Mouse (Mus musculus) erythroblast, adult 5-6 weeks (primary cell): ENCODE results near the gene Zfp9. TPM values are rescaled to one million over a fixed set of nuclear protein-coding genes. Genes with fewer than 3 reads are reported as not detected.

Experiments used
- ATAC-seq: replicated peaks from 2 replicates; pipeline ENCODE4 v1.8.0; 2016; ENCODE audit warnings: moderate number of reproducible peaks, mild to moderate bottlenecking, moderate TSS enrichment, inconsistent platforms; ENCODE audit not compliant: poor library complexity, low FRiP score, severe bottlenecking
- total RNA-seq, 2 experiments: library from RNA; stranded (forward) in 1 of 2; stranded (reverse) in 1 of 2; fragments of 150-400 nt in 1 of 2; fragments of 200-764, 138-1000 nt in 1 of 2; gene quantifications; 2 replicates each; pipeline versions ENCODE4 v1.2.3 to v1.2.4; 2015 to 2017; ENCODE audit warnings: low replicate concordance in 2 of 2

The Zfp9 gene
- not detected in 2 replicates for total RNA-seq (2015; ENCODE audit: low replicate concordance)
- not detected in 2 replicates for total RNA-seq (2017; ENCODE audit: low replicate concordance)

GRCm38 (mm10) chr6:118478957-118479708 is at the start of gene Zfp9:
Gene Zfp9 (minus strand): TSS chr6:118479320.
- no peak for ATAC-seq

DNA sequence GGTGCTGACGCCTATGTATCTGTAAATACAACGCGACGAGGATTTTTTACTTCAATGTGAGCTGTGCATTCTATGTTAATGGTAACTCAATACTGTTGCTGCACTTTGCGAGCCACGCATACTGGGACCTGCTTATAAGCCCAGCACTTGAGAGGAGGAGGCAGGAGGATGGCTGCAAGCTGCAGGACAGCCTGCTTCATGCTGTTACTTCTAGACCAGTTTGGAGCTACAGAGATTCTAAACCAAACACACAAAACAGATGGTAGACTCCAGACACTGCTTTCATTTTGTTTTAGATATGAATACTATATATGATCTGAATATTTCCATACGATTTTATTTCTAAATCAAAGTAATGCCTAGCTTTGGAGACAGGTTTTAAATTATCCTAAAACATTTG is 41.5 kb upstream of the Zfp9 start:
- no peak for ATAC-seq

DNA sequence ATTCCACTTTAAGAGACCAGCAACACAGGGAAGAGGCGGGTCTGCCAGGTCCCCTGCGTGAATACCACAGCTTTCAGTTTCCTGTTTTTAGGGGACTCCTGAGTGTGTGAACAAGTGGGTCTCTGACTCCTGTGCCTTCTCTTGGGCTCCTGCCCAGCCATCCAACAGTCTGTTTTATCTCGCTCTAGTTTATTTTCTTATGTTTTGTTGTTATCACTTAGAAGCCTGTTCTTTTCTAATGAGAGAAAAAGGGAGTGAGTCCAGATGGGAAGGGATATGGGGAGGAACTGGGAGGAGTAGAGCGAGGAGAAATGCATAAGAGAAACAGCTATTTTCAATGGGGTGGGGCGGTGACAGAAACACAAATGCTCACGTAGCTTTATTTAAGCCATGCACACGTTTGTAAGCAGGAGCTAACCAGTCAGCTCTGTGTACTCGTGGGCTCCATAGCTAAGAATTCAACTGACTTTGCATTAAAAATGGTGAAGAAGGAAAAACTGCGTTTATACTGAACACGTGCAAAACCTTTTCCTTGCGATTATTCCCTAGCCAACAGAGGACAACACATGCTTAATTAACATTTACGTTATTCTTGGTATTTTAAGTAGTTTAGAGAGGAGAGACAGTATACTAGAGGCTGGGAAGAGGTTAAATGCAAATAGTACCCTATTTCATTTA is 34.4 kb upstream of the Zfp9 start:
- ATAC-seq = no peak

DNA sequence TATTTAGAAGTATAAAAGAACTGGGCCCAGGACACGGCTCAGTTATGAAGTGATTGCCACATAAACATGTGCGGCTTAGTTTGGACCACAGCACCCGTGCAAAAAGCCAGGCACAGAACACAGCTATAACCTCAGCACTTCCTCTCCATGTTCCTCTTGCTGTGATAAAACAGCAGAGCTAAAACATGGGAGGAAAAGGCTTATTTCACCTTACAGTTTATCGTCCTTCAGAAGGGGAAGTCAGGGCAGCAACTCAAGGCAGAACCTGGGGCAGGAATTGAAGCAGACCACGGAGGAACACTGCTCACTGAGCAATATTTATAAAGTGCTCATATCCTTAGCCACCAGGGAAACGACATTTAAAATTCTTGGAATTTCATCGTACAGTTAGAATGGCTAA is 19.9 kb upstream of the Zfp9 start:
- ATAC-seq = no peak

DNA sequence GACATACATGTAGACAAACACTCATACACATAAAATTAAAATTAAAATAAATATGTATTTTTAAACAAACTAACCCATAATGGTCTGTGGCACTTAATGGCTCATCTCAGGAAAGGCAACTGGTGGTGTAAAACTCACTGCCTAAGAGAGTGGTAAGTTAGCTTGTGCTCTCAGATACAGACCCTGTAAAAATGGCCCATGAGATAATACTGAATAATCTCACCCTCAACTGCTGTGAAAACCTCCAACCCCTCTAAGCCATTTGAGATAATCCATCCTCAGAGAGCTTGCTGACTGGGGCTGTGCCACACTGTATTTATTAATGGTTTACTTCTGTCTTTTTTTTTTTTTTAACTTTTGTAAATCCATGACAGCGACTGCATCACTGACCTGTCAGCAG is 3.0 kb upstream of the Zfp9 start:
- no peak for ATAC-seq

DNA sequence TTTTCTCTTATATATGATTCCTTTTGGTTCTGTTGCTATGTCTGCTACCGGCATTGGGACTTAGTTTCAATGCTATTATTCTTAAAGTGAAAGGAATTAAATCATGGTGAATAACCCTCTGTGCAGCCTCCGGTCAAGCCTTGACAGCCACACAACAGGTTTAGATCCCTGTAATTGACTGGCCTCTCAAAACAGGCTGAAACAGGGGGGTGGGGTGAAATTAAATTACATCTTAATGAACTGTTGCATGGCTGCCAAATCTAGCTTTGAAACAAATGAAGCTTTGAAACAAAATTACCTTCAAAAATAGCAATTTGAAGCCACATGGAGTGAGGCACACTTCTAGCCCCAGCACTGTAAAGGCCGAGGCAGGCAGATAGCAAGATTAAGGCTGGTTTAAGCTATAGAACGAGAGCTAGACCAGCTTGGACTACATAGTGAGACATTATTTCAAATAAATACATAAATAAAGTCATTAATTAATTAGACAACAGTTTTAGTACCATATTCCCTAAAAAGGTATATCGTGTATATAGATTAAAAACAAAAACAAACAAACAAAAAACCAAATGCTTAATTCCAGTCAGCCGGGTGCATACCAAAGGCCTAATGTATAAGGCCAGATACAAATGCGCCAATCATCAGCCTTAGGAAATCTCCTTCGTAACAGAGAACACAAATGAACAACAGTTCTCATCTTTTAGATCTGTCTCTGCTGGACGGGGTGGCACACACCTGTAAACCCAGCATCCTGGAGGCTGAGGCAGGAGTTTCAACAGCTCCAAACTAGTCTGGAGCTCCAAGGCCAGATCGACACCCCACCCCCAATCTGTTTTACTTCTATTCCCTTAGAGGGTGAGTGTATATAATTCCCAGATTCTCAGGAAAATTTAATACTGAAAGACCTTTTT is 990 bp downstream of the Zfp9 start:
- no peak for ATAC-seq

DNA sequence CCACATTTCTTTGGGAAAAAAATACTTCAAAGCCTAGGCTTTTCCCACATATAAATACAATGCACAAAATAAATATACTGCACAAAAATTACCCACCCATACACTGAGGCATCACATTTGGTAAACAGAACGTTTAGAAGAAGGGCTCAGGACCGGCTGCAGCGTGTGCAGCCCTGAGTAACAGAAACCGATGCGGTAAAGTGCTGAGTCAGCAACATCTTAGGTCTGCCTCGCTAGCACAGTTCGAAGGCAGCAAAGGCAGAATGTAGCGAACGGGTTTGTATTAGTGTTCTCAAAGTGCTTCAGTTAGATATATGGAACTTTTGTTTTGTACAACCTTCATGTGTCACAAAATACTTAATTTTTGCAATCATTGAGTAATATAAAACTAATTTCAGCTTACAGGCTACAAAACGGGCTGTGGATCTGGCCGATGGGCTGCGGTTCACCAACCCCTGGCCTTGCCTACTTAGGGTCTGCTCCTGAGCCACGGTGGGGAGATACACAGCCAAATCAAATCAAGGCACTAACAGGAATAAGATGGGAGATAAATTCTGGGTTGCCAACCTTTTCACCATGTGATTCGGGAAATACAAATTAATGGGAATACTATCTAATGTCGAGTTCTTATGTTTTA is 16.9 kb downstream of the Zfp9 start:
- no peak for ATAC-seq

DNA sequence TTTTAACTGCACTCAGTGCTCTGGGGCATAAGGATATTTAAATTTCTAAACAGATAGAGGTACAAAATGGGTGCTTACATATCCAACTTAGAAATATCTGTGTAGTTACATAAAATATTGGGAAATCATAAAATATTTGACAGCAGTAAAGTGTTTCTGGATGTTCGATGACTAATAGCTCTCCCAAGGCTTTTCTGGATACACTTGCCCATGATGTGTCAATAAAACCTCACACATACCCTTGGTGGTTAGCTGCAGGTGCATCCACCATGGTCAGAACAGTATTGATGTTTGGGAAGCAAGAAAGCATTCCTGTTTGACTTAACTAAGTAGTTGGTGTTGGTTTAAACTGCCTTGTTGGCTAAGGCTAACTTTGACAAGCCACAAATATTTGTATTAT is 21.4 kb downstream of the Zfp9 start:
- ATAC-seq = no peak

GRCm38 (mm10) chr6:118455042-118455631 is 24.0 kb downstream of the Zfp9 start, which contains the start of gene Zfp248:
Gene Zfp248 (minus strand): TSS chr6:118455528.
- peak; percentile 60 for ATAC-seq

- ATAC-seq = no peak
Observed at GRCm38 (mm10) chr6:118454452-118454851, 24.7 kb downstream of the Zfp9 start.

DNA sequence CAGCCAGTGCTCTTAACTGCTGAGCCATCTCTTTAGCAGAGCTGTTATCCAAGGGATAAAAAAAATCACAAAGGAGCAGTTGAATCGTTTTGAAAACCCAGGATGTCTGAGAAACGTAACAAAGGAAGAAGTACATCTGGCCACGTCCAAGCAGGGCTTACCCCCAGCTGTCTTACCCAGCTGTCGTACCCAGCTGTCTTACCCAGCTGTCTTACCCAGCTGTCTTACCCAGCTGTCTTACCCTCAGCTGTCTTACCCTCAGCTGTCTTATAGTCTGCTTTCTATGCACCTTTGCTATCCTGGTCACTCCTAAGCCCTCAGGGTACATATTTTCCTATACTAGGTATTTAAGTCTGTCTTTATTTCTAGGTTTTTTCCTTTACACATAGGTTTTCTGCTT is 47.6 kb downstream of the Zfp9 start:
- ATAC-seq = no peak

DNA sequence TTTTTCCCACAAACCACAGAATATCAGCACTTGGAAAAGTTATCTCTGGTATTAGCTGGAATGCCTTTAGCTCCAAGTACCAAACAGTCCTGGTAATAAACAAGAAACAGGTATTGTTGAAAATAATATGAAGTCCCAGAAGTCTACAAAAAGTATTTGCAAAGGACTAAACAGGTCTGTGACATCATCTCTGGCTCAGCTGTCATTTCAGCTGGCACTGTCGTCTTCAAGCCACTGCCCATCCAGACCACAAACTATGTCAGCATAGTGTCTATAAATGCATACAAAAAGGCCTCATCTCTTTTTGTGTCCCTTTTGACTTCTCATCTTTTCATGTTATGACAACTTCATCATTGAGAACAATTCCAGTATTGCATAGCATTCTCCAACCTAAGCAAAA is 52.5 kb downstream of the Zfp9 start:
- ATAC-seq = no peak

DNA sequence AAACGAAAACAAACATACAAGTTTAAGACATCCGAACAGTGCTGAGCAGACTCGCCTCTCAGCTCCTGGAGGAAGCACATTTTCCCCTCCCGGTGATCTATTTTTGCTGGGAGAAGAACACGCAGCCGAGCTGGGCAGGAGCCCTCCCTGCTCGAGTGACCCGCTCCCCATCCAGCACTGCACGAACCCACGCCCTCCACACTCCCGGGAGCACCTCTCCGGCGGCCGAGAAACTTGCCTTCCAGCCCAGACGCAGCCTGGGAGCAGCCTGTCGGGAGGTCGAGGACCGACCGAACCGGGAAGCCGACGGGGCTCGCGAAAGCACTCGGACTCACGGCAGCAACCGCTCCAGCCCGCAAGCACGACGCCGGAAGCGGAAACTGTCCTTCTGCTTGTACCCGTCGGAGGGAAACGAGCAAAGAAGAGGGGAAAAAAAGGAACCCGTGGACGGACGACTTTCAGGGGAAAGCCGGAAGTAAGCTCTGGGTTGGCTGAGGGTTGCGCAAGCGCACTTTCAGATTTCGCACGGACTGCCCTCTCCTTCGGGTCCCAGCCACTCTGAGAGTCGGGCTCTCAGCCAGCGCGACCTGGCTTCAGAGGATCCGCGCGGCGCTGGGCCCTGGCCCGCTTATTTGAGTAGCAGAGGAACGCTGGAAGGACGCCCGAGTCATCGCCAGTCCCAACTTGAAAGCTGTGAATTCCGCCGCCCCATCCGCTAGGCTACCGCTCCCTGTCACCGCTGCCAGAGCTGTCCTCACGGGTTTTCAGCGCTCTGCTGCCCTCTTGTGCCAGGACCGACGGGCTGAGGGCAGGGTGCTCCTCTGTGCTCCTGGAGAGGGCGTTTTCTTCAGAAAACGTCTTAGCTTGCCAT is 59.8 kb downstream of the Zfp9 start, which contains the start of gene Bms1:
Gene Bms1 (minus strand): TSS at position 425 of the 871 bp plus-strand sequence.
- peak; percentile 97 for ATAC-seq

Other genes with a start within 250 kb of the Zfp9 start
- 9.4 and 13.3 TPM in 2 replicates for gene Bms1, start 59.8 kb downstream of the Zfp9 start, total RNA-seq (2015; ENCODE audit: low replicate concordance)
- gene Bms1, start 59.8 kb downstream of the Zfp9 start, total RNA-seq (2017; ENCODE audit: low replicate concordance) = 21.5 and 24.4 TPM in 2 replicates
- gene Zfp248, start 23.8 kb downstream of the Zfp9 start, total RNA-seq (2015; ENCODE audit: low replicate concordance) = not detected in 2 replicates
- 0.56 TPM in 1 of 2 replicates, not detected in the other for gene Zfp248, start 23.8 kb downstream of the Zfp9 start, total RNA-seq (2017; ENCODE audit: low replicate concordance)
- gene Ankrd26, start 82.9 kb upstream of the Zfp9 start, total RNA-seq (2015; ENCODE audit: low replicate concordance) = 5.0 and 6.9 TPM in 2 replicates
- 5.0 and 15.6 TPM in 2 replicates for gene Ankrd26, start 82.9 kb upstream of the Zfp9 start, total RNA-seq (2017; ENCODE audit: low replicate concordance)